Mouse (Mus musculus) myocyte (in vitro differentiated cells): ENCODE measurements around the gene Fam83c. TPM values are rescaled to one million over a fixed set of nuclear protein-coding genes. Genes with fewer than 3 reads are reported as not detected.

Source experiments
- H3K27me3 ChIP-seq: one replicate; pipeline ENCODE4 v1.6.1; 2011; ENCODE audit not compliant: control insufficient read depth, insufficient read depth, insufficient read length
- H3K36me3 ChIP-seq: one replicate; pipeline ENCODE4 v1.6.1; 2011; ENCODE audit not compliant: control insufficient read depth, insufficient read depth
- H3K4me2 ChIP-seq: one replicate; pipeline ENCODE4 v1.6.1; 2011; ENCODE audit warnings: low read depth, control low read depth
- H3K4me3 ChIP-seq: one replicate; pipeline ENCODE4 v1.5.1; 2011; ENCODE audit warnings: mild to moderate bottlenecking, control low read depth, moderate library complexity
- H3K79me2 ChIP-seq: one replicate; pipeline ENCODE4 v1.6.1; 2011; ENCODE audit not compliant: control insufficient read depth, insufficient read depth
- H3ac ChIP-seq: one replicate; pipeline ENCODE4 v1.6.1; 2011; ENCODE audit not compliant: control insufficient read depth, insufficient read length
- CEBPB ChIP-seq: IDR thresholded peaks from 2 replicates; pipeline ENCODE4 v1.6.1; 2011; ENCODE audit warnings: mild to moderate bottlenecking, moderate library complexity; ENCODE audit not compliant: poor library complexity, insufficient read depth, severe bottlenecking
- E2F4 ChIP-seq: IDR thresholded peaks from one replicate; pipeline ENCODE4 v1.6.1; 2011; ENCODE audit warnings: mild to moderate bottlenecking, control low read depth, moderate library complexity; ENCODE audit not compliant: insufficient read depth
- MAX ChIP-seq: IDR thresholded peaks from one replicate; pipeline ENCODE4 v1.6.1; 2011; ENCODE audit warnings: low read depth, mild to moderate bottlenecking, control low read depth
- MYOD1 ChIP-seq, 3 experiments: IDR thresholded peaks; one replicate each; pipeline ENCODE4 v1.6.1; 2011; ENCODE audit warnings: control low read depth in 2 of 3, low read depth in 2 of 3, mild to moderate bottlenecking in 2 of 3, moderate library complexity in 1 of 3; ENCODE audit not compliant: insufficient read length in 2 of 3, control insufficient read depth in 1 of 3
- MYOG ChIP-seq, 3 experiments: IDR thresholded peaks; one replicate each; pipeline ENCODE4 v1.6.1; 2011; ENCODE audit warnings: control low read depth in 2 of 3, low read depth in 2 of 3, mild to moderate bottlenecking in 2 of 3; ENCODE audit not compliant: insufficient read length in 2 of 3, control insufficient read depth in 1 of 3, insufficient read depth in 1 of 3
- POLR2A ChIP-seq: IDR thresholded peaks from one replicate; pipeline ENCODE4 v1.6.1; 2011; ENCODE audit warnings: low read depth, mild to moderate bottlenecking, control low read depth, moderate library complexity; ENCODE audit not compliant: insufficient read length
- POLR2AphosphoS2 ChIP-seq: IDR thresholded peaks from one replicate; pipeline ENCODE4 v1.6.1; 2011; ENCODE audit warnings: low read depth, control low read depth; ENCODE audit not compliant: insufficient read length
- REST ChIP-seq: IDR thresholded peaks from one replicate; pipeline ENCODE4 v1.6.1; 2011; ENCODE audit warnings: mild to moderate bottlenecking, control low read depth, moderate library complexity; ENCODE audit not compliant: insufficient read depth, insufficient read length
- SRF ChIP-seq: IDR thresholded peaks from one replicate; pipeline ENCODE4 v1.6.1; 2011; ENCODE audit warnings: low read depth; ENCODE audit not compliant: control insufficient read depth, insufficient read length
- TCF12 ChIP-seq: IDR thresholded peaks from one replicate; pipeline ENCODE4 v1.6.1; 2011; ENCODE audit warnings: mild to moderate bottlenecking, control low read depth; ENCODE audit not compliant: poor library complexity, insufficient read depth, severe bottlenecking
- TCF3 ChIP-seq: IDR thresholded peaks from one replicate; pipeline ENCODE4 v1.6.1; 2011; ENCODE audit warnings: low read depth, control low read depth; ENCODE audit not compliant: insufficient read length
- USF1 ChIP-seq: IDR thresholded peaks from one replicate; pipeline ENCODE4 v1.6.1; 2011; ENCODE audit warnings: low read depth, mild to moderate bottlenecking, control low read depth, moderate library complexity
- polyA plus RNA-seq: library from polyadenylated mRNA; unstranded; fragments of >200 nt; fragmentation: generic; extraction: Trizol; gene quantifications from one replicate; pipeline ENCODE4 v1.2.1, GENCODE M21; 2012; ENCODE audit warnings: missing spikeins

The Fam83c gene
- polyA plus RNA-seq, 1 experiment, result not detected

- Histone ChIP-seq H3K4me2 (no peak overlapping the region), H3K4me3 (no peak overlapping the region), H3K27me3 (no peaks in the 10 kb centered on the region), H3K79me2 (peaks cover 28% of the 10 kb centered on the region), H3ac (no peak overlapping the region), H3K36me3 (peaks cover 21% of the 10 kb centered on the region)
- TF ChIP-seq MYOG (IDR thresholded peaks at IDR 0.05; ENCODE audit: control insufficient read depth in 1 of 3, insufficient read depth in 1 of 3, insufficient read length in 2 of 3, low read depth in 2 of 3) (no peak), MAX (no peak), SRF (no peak), POLR2AphosphoS2 (no peak), MYOD1 (IDR thresholded peaks at IDR 0.05; ENCODE audit: control insufficient read depth in 1 of 3, insufficient read length in 2 of 3, low read depth in 2 of 3) (no peak), POLR2A (no peak), E2F4 (no peak), USF1 (no peak), REST (no peak), TCF3 (no peak), TCF12 (no peak), CEBPB (no peak)
These were observed 10.9 kb downstream of the Fam83c start for GRCm38 (mm10) chr2:155823722-155824121.

- TF ChIP-seq TCF3 (no peak), TCF12 (no peak), POLR2AphosphoS2 (no peak), SRF (no peak), MYOD1 (IDR thresholded peaks at IDR 0.05; ENCODE audit: control insufficient read depth in 1 of 3, insufficient read length in 2 of 3, low read depth in 2 of 3) (no peak), CEBPB (no peak), POLR2A (no peak), REST (no peak), MYOG (IDR thresholded peaks at IDR 0.05; ENCODE audit: control insufficient read depth in 1 of 3, insufficient read depth in 1 of 3, insufficient read length in 2 of 3, low read depth in 2 of 3) (no peak), USF1 (no peak), MAX (no peak)
- no peak overlapping the region for H3ac ChIP-seq
- no peak overlapping the region for H3K4me3 ChIP-seq
- no peak overlapping the region for H3K4me2 ChIP-seq
- H3K36me3 ChIP-seq, result peaks cover 21% of the 10 kb centered on the region
- H3K27me3 ChIP-seq, result no peaks in the 10 kb centered on the region
- H3K79me2 ChIP-seq, result peaks cover 22% of the 10 kb centered on the region
These were observed 13.9 kb downstream of the Fam83c start for GRCm38 (mm10) chr2:155820779-155821178.

DNA sequence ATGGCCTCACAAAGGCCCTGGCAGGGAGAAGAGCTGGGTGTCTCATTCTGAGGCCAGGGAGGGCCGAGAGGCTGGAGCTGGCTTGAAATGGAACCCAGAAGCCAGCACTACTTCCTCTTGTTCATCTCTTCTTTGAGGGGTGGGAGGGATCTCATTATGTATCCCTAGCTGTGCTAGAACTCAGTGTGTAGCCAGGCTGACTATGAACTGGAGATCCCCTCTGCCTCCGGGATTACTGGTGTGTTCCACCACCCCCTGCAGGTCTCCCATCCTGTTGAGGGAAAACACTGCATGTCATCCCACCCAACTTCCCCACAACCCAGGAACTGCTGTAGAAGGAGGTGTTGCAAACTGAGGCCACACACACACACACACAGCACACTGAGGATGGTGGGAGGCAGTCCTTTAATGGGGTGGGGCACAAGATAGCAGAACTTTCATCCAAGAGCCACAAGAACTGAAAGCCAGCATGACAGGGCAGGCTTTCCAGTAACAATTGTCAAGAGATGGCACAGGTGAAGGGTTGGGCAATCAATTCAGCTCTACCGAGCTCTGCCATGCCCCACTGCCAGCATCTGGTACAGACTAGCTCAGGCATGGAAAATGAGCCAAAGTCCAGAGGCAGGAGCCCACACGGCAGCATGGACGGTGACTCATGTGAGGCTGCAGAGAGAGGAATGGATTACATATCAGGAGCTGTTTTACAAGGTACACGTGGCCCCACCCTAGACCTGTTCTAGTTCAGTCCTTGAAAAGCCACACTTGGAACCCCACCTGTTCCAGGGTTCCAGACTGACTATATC lies 15.0 kb downstream of the Fam83c start:
- peaks cover 21% of the 10 kb centered on the region for H3K36me3 ChIP-seq
- peak overlapping the region; percentile 43 for H3K4me3 ChIP-seq
- TF ChIP-seq MYOD1 (IDR thresholded peaks at IDR 0.05; ENCODE audit: control insufficient read depth in 1 of 3, insufficient read length in 2 of 3, low read depth in 2 of 3) (no peak), SRF (no peak), POLR2A (no peak), MYOG (IDR thresholded peaks at IDR 0.05; ENCODE audit: control insufficient read depth in 1 of 3, insufficient read depth in 1 of 3, insufficient read length in 2 of 3, low read depth in 2 of 3) (no peak)
- peak overlapping the region; percentile 65 for H3ac ChIP-seq
- peak overlapping the region; percentile 25 for H3K4me2 ChIP-seq
- H3K79me2 ChIP-seq, result peaks cover 11% of the 10 kb centered on the region
- no peaks in the 10 kb centered on the region for H3K27me3 ChIP-seq

GRCm38 (mm10) chr2:155819392-155819448 lies 15.4 kb downstream of the Fam83c start, which contains the start of gene BC029722:
Gene BC029722 (minus strand): TSS chr2:155819426.
- Histone ChIP-seq H3K4me3 (peak within 1 kb of the TSS; percentile 43), H3K27me3 (no peaks in the 10 kb centered on the region), H3K79me2 (peaks cover 6% of the 10 kb centered on the region), H3ac (peak within 1 kb of the TSS; percentile 65), H3K36me3 (peaks cover 21% of the 10 kb centered on the region), H3K4me2 (peak within 1 kb of the TSS; percentile 90)
- TF ChIP-seq MYOG (IDR thresholded peaks at IDR 0.05; ENCODE audit: control insufficient read depth in 1 of 3, insufficient read depth in 1 of 3, insufficient read length in 2 of 3, low read depth in 2 of 3), result no peak
- no peak for TF ChIP-seq REST
- TF ChIP-seq USF1, result no peak
- TF ChIP-seq CEBPB, result no peak
- no peak for TF ChIP-seq TCF12
- no peak for TF ChIP-seq TCF3
- no peak for TF ChIP-seq SRF
- no peak for TF ChIP-seq E2F4
- TF ChIP-seq POLR2AphosphoS2, result no peak
- TF ChIP-seq MAX, result no peak
- no peak for TF ChIP-seq POLR2A
- no peak for TF ChIP-seq MYOD1 (IDR thresholded peaks at IDR 0.05; ENCODE audit: control insufficient read depth in 1 of 3, insufficient read length in 2 of 3, low read depth in 2 of 3)

DNA sequence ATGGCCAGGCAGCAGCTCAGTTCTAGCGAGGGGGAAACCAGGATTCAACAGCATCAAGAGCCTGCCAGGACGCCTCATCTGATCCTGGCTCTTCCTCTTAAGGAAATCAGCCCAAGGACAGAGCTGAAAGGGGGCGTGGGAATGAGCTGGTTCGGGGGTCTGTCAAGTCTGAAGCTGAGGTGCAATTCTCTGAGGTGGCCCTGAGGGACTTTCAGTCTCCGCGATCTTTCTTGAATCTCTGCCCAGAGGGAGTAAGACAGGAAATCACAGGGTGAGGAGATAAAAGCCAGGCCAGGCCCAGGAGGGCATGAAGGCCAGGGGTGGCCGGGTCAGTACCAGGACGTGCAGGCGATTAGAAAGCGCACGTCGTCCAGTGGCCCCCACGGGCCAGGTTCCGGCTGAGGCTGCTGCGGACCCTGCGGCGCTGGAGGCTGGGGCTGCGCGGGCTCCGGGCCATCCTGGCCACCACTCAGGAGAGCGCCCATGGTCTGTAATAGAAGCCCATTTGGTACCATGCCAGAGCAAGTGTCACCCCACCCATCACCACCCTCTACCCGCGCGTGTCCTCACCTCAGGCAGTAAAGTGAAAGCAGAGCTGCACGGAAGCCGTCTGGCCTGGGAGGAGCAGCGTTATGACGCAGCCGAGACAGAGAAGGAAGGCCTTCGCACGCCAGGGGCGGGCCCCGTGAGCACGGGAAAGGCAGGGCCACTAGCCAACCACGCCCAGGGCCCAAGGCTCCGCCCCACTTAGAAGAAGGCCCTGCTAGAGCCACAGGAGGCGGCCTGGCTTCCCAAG lies 15.9 kb downstream of the Fam83c start:
- H3K4me3 ChIP-seq, result peak overlapping the region; percentile 43
- no peaks in the 10 kb centered on the region for H3K27me3 ChIP-seq
- TF ChIP-seq TCF3, result no peak
- TF ChIP-seq MYOD1 (IDR thresholded peaks at IDR 0.05; ENCODE audit: control insufficient read depth in 1 of 3, insufficient read length in 2 of 3, low read depth in 2 of 3), result peak in 1 of 3 experiments; percentile 4
- no peak for TF ChIP-seq REST
- peak in 1 of 3 experiments; percentile 32 for TF ChIP-seq MYOG (IDR thresholded peaks at IDR 0.05; ENCODE audit: control insufficient read depth in 1 of 3, insufficient read depth in 1 of 3, insufficient read length in 2 of 3, low read depth in 2 of 3)
- no peak for TF ChIP-seq E2F4
- peak; percentile 93 for TF ChIP-seq POLR2A
- no peak for TF ChIP-seq CEBPB
- TF ChIP-seq SRF, result peak; percentile 20
- peak; percentile 100 for TF ChIP-seq POLR2AphosphoS2
- H3ac ChIP-seq, result peak overlapping the region; percentile 65
- peaks cover 21% of the 10 kb centered on the region for H3K36me3 ChIP-seq
- peak overlapping the region; percentile 90 for H3K4me2 ChIP-seq
- H3K79me2 ChIP-seq, result peaks cover 2% of the 10 kb centered on the region
